In genomic region chr13:111532178-111532948, GRCm38 (mm10) we compare ENCODE assay signal across 11 mouse cellular contexts. TPM values are rescaled to one million over a fixed set of nuclear protein-coding genes. Genes with fewer than 3 reads are reported as not detected.
DNase-seq lines count a peak whose midpoint lies in the region; ATAC-seq and TF ChIP-seq lines count a peak whose summit lies in the region.
"Had no signal": no experiment of that assay in that cellular context is flagged by ENCODE, and none has a peak within 500 bp of the region (broad histone marks: within the 10 kb centered on the region; RNA-seq: fewer than 3 reads in every experiment).

No protein-coding gene starts in this region.

- ATAC-seq in megakaryocyte-erythroid progenitor cell, adult 5-6 weeks (replicated peaks; ENCODE audit: low FRiP score, low TSS enrichment, poor library complexity, severe bottlenecking): peak; percentile 77

- H3K9me3 ChIP-seq in E14TG2a.4 (ENCODE audit: low read length): peaks cover 20% of the 10 kb centered on the region
- H3K9me3 ChIP-seq: lung, embryonic 15.5 days; neural tube, embryonic 15.5 days had no signal

- intact Hi-C loops in left cerebral cortex, postnatal 36 days (cut with DNase I): no loop called here

- peak; percentile 7 to 18 for DNase-seq in kidney, postnatal 4 days
- DNase-seq in kidney, postnatal 14 days: no peak
- peak; percentile 16 for DNase-seq in adipocyte (ENCODE audit: low spot score)
- DNase-seq in retina, embryonic 14.5 days (ENCODE audit: low spot score): no peak
- no peak for DNase-seq in right cerebral cortex, postnatal 4 days
- DNase-seq in left cerebral cortex, postnatal 36 days (ENCODE audit: low spot score in 2 of 2): no peak
- DNase-seq: kidney, adult 18-20 months had no signal

- peaks cover 35% of the 10 kb centered on the region for H3K4me1 ChIP-seq in E14TG2a.4 (replicated peaks; ENCODE audit: low read depth, low read length)
- H3K4me1 ChIP-seq: lung, embryonic 15.5 days; neural tube, embryonic 15.5 days had no signal

- peak; percentile 13; the same call in 1 of the 2 replicates for TF ChIP-seq CTCF in E14TG2a.4 (conservative IDR thresholded peaks at IDR 0.05; ENCODE audit: low read length)

- no peak overlapping the region for H3K4me3 ChIP-seq in E14TG2a.4 (replicated peaks; ENCODE audit: low read length)
- H3K4me3 ChIP-seq: lung, embryonic 15.5 days; neural tube, embryonic 15.5 days had no signal

- H3K27me3 ChIP-seq in E14TG2a.4 (ENCODE audit: insufficient read depth, low read length): no peaks in the 10 kb centered on the region
- H3K27me3 ChIP-seq: lung, embryonic 15.5 days; neural tube, embryonic 15.5 days had no signal

- H3K36me3 ChIP-seq in E14TG2a.4 (ENCODE audit: insufficient read depth, low read length): no peaks in the 10 kb centered on the region
- H3K36me3 ChIP-seq: lung, embryonic 15.5 days; neural tube, embryonic 15.5 days had no signal

RNA-seq across cellular contexts. Expression of gene Gm49496, which starts 17.4 kb away (rescaled TPM):
- 0.24 and 2.2 TPM in 2 replicates for total RNA-seq in megakaryocyte-erythroid progenitor cell, adult 5-6 weeks (2014; fragmentation: Nextera tagmentation)
- total RNA-seq in megakaryocyte-erythroid progenitor cell, adult 5-6 weeks (2017): 0.38 and 1.5 TPM in 2 replicates
- not detected for total RNA-seq in left cerebral cortex, postnatal 36 days (2021)

RNA-seq across cellular contexts. Expression of gene Gpbp1, which starts 42.5 kb away (rescaled TPM):
- 86.5 and 102 TPM in 2 replicates for total RNA-seq in megakaryocyte-erythroid progenitor cell, adult 5-6 weeks (2014; fragmentation: Nextera tagmentation)
- total RNA-seq in megakaryocyte-erythroid progenitor cell, adult 5-6 weeks (2017): 210 and 245 TPM in 2 replicates
- total RNA-seq in left cerebral cortex, postnatal 36 days (2021): 10 to 100 TPM; 75.5 to 89.7 TPM

Comparison
In these comparisons a context has a peak if more than half of its experiments do, and no peak if none do; other contexts are left out.
1. DNase-seq: peak in kidney, postnatal 4 days (2 of 2) and adipocyte (single experiment); none in kidney, postnatal 14 days (single experiment), retina, embryonic 14.5 days (single experiment), right cerebral cortex, postnatal 4 days (single experiment) and left cerebral cortex, postnatal 36 days (0 of 2).